Mouse (Mus musculus): Measurements from ENCODE around the gene Fhit.

DNA sequence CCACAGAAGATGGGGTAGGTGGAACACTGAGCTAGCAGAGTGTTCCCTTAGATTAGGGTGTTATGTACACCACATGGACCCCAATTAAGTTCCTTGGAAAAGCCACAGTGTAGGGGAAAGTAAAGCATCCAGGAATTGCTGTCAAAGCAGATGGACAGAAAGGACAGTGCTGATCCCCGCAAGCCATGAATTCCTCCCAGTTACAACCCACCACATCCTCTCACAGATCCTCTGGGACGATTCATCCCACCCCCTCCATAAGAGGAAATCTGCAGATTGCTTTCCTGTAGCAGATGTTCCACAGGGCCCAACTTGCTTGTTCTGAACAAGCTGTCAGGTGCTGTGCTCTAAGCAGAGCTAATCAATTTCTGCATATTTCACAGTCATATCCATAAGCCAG, 1644.2 kb downstream of the Fhit start:
- TF ChIP-seq CTCF (IDR thresholded peaks at IDR 0.05; ENCODE audit: borderline replicate concordance, extremely low read depth, insufficient read depth, insufficient read length) (no peak), POLR2A (IDR thresholded peaks at IDR 0.05; ENCODE audit: borderline replicate concordance, extremely low read depth, insufficient read depth, insufficient read length, poor library complexity, severe bottlenecking) (no peak)
